Mouse (Mus musculus) left cerebral cortex, postnatal 4 days (tissue): ENCODE results near the gene Kctd11. TPM values are rescaled to one million over a fixed set of nuclear protein-coding genes. Genes with fewer than 3 reads are reported as not detected.
"Not testable (repeated sequence)": the region's sequence is repeated elsewhere in the genome, so short reads cannot be mapped to it uniquely, and the experiment has no call there.

Experiments used
- DNase-seq: peaks from one replicate; pipeline ENCODE4 v3.0.0-alpha.2; 2022
- intact Hi-C: fragments of 180-260 bp; cut with DNase I; formaldehyde crosslinking; loops from one replicate; pipeline ENCODE4 v1.15.1; 2025
- total RNA-seq, 2 experiments: library from RNA; stranded (reverse); gene quantifications; 2 replicates each; pipeline ENCODE4 v1.2.3; 2021

The Kctd11 gene
- 1 to 10 TPM in 1 of 2 experiments, under 1 TPM in 1; 0.38 to 1.0 TPM for total RNA-seq

GRCm38 (mm10) chr11:69880853-69881603, at the start of gene Kctd11:
Gene Kctd11, minus strand, starts transcription at chr11:69881406.
- intact Hi-C loops, result no loop called here
- DNase-seq, result peak; percentile 75

- not testable (repeated sequence) for DNase-seq
- intact Hi-C loops, result loop anchor here (5.0 to 10.0 kb wide), 2 partner anchors 55 to 282 kb away; partner anchors contain the start of genes Ctdnep1, Elp5 and Slc16a11
These were observed 49.0 kb upstream of the Kctd11 start for GRCm38 (mm10) chr11:69930176-69930575.

GRCm38 (mm10) chr11:69929712-69930111, 48.5 kb upstream of the Kctd11 start:
- DNase-seq, result no peak
- intact Hi-C loops, result loop anchor here (5.0 to 10.0 kb wide), 2 partner anchors 55 to 283 kb away; partner anchors contain the start of genes Ctdnep1, Elp5 and Slc16a11

- intact Hi-C loops, result no loop called here
- DNase-seq, result no peak
These were observed 46.3 kb upstream of the Kctd11 start for GRCm38 (mm10) chr11:69927501-69927900.

GRCm38 (mm10) chr11:69922796-69923195, 41.6 kb upstream of the Kctd11 start:
- intact Hi-C loops, result no loop called here
- DNase-seq, result no peak

- no peak for DNase-seq
- intact Hi-C loops, result no loop called here
These were observed 41.0 kb upstream of the Kctd11 start for GRCm38 (mm10) chr11:69922012-69922756.

GRCm38 (mm10) chr11:69921114-69922011, 40.2 kb upstream of the Kctd11 start, which contains the start of gene Eif5a:
Gene Eif5a, minus strand, starts transcription at chr11:69921958.
- intact Hi-C loops, result no loop called here
- DNase-seq, result peak; percentile 100

- DNase-seq, result peak; percentile 67
- intact Hi-C loops, result no loop called here
These were observed 39.2 kb upstream of the Kctd11 start for GRCm38 (mm10) chr11:69920266-69921031.

- DNase-seq, result peak; percentile 68
- intact Hi-C loops, result no loop called here
These were observed 38.6 kb upstream of the Kctd11 start for GRCm38 (mm10) chr11:69919661-69920265.

- intact Hi-C loops, result no loop called here
- DNase-seq, result no peak
These were observed 37.8 kb upstream of the Kctd11 start for GRCm38 (mm10) chr11:69919053-69919452.

- DNase-seq, result no peak
- intact Hi-C loops, result no loop called here
These were observed 36.9 kb upstream of the Kctd11 start for GRCm38 (mm10) chr11:69918118-69918517.

GRCm38 (mm10) chr11:69917379-69917948, 36.3 kb upstream of the Kctd11 start:
- intact Hi-C loops, result no loop called here

GRCm38 (mm10) chr11:69916652-69917378, 35.6 kb upstream of the Kctd11 start:
- intact Hi-C loops, DNase-seq: not testable (repeated sequence)

More at GRCm38 (mm10) chr11:69917379-69917948, 36.3 kb upstream of the Kctd11 start:
- no peak for DNase-seq

- no peak for DNase-seq
- intact Hi-C loops, result no loop called here
These were observed 34.7 kb upstream of the Kctd11 start for GRCm38 (mm10) chr11:69915667-69916627.

GRCm38 (mm10) chr11:69914917-69915430, 33.8 kb upstream of the Kctd11 start:
- DNase-seq, result no peak
- intact Hi-C loops, result no loop called here

- intact Hi-C loops, result no loop called here
- DNase-seq, result no peak
These were observed 33.2 kb upstream of the Kctd11 start for GRCm38 (mm10) chr11:69914372-69914764.
